Mouse (Mus musculus) layer of hippocampus, adult 8-10 months (tissue): ENCODE measurements around the gene Tfb1m. TPM values are rescaled to one million over a fixed set of nuclear protein-coding genes. Genes with fewer than 3 reads are reported as not detected.

ENCODE experiments used
- DNase-seq, 2 experiments: peaks; one replicate each; pipeline ENCODE4 v3.0.0; 2022; ENCODE audit warnings: low spot score in 2 of 2
- total RNA-seq, 4 experiments: library from RNA; stranded (reverse); gene quantifications; 2 replicates each; pipeline ENCODE4 v1.2.4; 2022

The Tfb1m gene
- total RNA-seq, 4 experiments from 2014 or later: 4.7 to 5.8 (median 5.3) TPM

DNA sequence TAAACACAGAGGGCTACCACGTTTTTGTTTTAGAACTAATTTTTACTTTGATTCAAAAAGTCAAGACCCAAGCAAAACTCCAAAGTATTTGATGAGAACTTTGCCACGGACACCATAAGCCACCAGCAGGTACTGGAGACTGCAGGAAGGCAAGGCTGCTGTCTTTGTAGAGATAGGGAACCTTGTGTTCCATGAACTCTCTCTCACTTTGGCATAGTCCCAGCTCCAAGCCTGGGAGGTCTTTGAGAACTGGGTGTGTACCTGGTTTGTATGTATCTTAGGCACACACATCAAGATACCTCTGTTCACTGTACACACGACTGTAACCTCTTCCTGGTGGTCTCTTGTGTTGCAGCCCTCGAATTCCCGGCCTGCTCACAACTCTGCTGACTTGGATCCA is 43.3 kb downstream of the Tfb1m start:
- no peak for DNase-seq

- DNase-seq: peak; percentile 37 to 62
Observed at GRCm38 (mm10) chr17:3509841-3510240, 47.7 kb downstream of the Tfb1m start.

- DNase-seq: no peak
Observed at GRCm38 (mm10) chr17:3506508-3506907, 51.1 kb downstream of the Tfb1m start.

GRCm38 (mm10) chr17:3505711-3506110 is 51.9 kb downstream of the Tfb1m start:
- no peak for DNase-seq

GRCm38 (mm10) chr17:3500936-3501335 is 56.6 kb downstream of the Tfb1m start:
- DNase-seq: no peak

DNA sequence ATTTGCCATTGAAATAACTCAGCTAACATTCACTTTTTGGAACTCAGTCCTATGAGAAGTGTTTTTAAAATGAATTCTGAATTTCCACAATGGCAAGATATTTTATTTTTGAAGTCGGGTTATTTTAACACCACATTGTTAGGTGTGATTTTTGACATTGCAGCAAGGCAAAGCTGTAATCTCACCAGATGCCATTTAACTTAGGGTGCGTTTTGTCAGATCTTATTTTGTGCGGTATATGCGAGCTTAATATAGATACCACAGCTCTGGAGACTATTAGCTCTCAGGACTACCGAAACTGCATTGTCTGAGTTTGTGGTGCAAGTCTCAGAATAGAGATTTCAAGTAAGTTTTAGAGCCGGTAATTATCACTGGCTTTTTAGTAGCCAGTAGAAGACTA is 57.5 kb downstream of the Tfb1m start:
- DNase-seq: no peak

DNA sequence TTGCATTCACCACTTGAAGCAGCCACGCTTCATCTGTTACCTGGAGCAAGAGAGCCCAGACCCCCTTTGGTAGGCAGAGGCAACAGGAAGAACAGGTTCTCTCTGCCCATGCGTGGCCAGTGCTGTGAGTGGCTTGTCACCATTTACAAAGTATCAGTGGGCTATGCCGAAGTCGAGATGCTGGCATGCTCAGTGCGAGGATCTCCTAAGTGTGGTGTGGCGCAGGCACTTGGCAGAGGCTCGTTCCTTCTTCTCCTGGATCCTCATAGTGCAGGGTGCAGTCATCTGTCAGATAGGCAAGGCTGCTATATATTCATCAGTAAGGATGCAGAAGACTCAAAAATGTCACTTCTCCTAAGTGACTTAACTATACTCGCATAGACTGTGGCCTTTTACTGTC is 58.1 kb downstream of the Tfb1m start:
- DNase-seq: no peak

- no peak for DNase-seq
Observed at GRCm38 (mm10) chr17:3498580-3498979, 59.0 kb downstream of the Tfb1m start.

DNA sequence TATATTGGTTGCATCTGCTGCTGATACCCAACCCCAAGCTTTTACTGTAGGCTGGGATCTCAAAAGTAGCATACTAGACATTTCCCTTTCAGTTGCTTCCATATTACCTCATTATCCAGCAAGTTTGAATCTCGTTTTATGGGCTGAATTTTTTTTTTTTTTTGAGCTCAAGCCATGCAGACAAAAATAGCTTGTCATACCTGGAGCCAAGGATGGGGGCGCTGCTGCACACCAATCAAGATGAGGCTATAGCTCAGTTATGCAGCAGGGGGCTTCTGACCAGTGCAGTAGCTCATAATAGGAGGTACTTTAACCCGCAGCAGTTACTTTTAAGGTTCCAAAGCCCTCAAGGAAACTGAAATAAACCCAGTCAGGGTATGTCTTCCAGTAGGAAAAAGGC is 59.5 kb downstream of the Tfb1m start:
- no peak for DNase-seq

DNA sequence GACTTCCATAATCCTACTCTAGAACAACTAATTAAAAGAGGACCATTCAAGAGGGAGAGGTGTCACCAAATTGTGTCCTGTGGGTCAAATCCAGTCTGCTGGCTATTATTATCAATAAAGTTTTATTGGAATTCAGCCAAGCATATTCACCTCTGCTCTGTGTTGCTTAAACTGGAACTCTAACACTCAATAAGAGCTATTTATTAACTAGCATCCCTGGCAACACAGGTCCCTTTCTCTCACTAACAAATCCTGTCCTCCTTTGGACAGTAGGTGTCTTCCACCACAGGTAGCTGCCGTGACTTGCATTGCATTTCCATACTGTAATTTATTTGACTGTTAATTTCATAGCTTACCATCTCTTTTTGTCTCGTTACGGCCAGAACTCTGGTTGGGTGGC is 61.5 kb downstream of the Tfb1m start:
- no peak for DNase-seq

- DNase-seq: peak in 1 of 2 experiments; percentile 33
Observed at GRCm38 (mm10) chr17:3495576-3495975, 62.0 kb downstream of the Tfb1m start.

DNA sequence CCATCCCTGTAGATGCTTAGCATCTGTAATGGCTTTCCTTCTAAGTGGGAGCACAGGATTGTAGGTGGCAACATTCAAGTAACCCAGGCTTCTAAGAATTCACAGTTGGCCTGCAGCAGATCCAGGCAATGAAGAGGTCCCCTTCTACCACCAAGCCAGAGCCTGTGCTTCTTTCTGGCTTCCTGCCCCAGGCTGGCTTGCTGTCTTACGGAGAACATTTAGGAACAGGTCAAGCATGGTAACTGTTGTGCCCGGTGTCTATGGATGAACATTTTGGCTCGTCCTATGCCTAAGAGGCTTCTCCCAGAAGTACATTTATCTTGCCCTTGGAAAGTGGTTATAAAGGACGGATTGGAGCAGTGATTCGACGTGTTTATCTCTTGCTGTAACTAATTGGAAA is 65.9 kb downstream of the Tfb1m start:
- DNase-seq: no peak

- no peak for DNase-seq
Observed at GRCm38 (mm10) chr17:3491065-3491464, 66.5 kb downstream of the Tfb1m start.

- no peak for DNase-seq
Observed at GRCm38 (mm10) chr17:3490216-3490895, 67.2 kb downstream of the Tfb1m start.

DNA sequence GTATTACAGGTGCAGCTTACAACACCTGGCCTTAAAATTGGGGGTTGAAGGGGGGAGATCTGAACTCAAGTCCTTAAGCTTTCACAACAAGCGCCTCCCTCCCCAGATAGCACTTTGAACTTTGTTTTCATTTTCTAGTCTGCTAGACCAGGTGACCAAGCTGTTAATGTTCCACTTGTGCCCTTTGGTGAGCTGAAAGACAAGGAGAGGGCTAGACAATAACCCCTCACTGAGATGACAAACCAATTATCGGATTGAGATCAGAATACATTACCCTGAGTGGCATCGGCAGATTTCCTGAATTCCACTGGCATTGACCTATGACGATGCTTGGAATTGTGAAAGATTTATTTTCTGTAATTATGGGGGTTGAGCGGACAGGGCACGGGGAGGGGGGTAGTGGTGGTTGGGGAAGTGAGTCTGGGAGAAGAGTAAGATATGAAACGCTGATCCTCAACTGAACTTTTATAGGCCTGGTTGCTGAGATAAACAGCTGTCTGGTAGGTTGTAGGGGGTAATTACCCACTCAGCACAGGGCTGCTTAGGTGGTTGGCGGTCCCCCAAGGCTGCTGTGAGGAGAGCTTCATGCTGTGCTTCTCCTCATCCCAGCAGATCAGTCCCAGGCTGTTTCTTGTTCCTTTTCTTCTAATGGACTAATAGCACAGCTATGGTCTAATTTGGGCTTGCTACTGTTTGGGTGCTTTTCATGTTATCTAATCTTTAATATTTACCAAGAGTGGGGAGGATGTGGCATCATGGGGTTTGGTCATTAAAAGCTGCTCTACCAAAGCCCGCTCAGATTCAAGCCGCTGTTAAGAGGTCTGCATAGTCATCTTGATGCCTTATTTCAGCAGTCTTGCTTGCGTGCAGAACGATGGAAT is 69.6 kb downstream of the Tfb1m start:
- DNase-seq: no peak

- DNase-seq: no peak
Observed at GRCm38 (mm10) chr17:3487211-3487610, 70.4 kb downstream of the Tfb1m start.

DNA sequence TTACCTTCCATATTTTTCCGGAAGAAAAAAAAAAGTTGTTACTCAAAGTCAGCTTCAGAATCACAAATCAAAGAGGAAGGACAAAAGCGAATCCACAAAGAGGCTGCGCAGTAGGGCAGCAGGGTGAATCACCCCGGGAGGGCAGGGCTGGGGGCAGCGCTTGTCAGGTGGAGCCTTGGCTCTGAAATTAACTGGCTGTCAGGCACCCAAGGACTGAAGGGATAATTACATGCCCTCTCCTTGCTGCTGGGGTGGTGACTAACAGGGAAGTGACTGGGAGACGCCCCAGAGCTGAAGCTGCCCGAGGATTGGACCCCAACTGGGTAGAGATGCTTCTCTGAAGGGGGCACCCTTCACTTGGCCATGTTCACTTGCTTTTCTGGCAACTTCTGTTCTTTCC is 71.7 kb downstream of the Tfb1m start:
- no peak for DNase-seq

DNA sequence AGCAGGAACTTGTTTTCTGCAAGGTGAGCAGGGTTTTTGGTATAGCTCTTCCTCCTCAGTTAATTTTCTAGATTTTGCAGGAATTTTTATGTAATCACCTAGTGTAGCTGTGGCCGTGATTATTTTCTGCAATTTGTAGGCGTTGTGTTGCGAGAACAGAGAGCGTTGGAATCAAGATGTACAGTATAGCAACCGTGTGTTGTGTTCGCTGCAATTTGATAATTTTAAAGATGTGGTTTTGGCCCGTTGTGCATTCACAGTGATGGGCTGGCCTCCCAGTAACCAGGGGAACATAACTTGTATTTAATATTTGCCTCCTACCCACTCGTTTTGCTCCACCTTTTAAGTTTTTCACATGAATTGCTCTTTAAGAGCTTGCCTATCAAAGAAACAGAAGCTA is 74.5 kb downstream of the Tfb1m start:
- DNase-seq: peak in 1 of 2 experiments; percentile 18

- DNase-seq: peak; percentile 37 to 42
Observed at GRCm38 (mm10) chr17:3481576-3482575, 75.7 kb downstream of the Tfb1m start.

GRCm38 (mm10) chr17:3476546-3476945 is 81.0 kb downstream of the Tfb1m start:
- DNase-seq: no peak

DNA sequence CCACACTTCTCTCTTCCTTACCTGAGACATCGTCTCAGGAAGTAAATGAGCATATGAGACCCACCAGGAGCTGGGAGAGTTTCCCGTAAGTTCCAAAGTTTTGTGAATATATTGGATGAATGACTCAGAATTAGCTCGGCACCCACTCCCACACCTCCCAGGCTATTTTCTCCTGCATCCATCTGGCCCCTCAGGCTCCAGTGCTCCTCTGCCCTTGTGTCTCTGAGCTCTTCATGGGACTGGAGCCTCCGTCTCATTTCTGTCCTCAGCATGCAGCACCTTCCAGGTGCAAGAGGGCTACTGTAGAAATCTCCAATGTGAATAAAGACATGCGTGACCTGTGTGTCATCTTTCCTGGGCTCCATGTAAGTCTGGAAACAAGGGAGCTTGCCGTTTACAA is 85.6 kb downstream of the Tfb1m start:
- peak; percentile 28 to 45 for DNase-seq
